Mouse (Mus musculus) spleen, adult 2 months (tissue): Measurements from ENCODE around the gene Nudt14. TPM values are rescaled to one million over a fixed set of nuclear protein-coding genes. Genes with fewer than 3 reads are reported as not detected.

Source experiments
- DNase-seq, 2 experiments: peaks; one replicate each; pipeline versions ENCODE4 v3.0.0 to v3.0.0-alpha.2; 2012 to 2021; ENCODE audit warnings: low spot score in 2 of 2, low read depth in 1 of 2
- H3K27ac ChIP-seq: fragments of 200-500 bp; 2 replicates; pipeline ENCODE4 v1.5.1; 2012; ENCODE audit warnings: low read length, inconsistent platforms; ENCODE audit not compliant: insufficient read depth
- H3K27me3 ChIP-seq: fragments of 200-500 bp; 2 replicates; pipeline ENCODE4 v1.6.1; 2012; ENCODE audit warnings: mild to moderate bottlenecking, moderate library complexity, low read length, inconsistent platforms; ENCODE audit not compliant: control insufficient read depth, insufficient read depth
- H3K36me3 ChIP-seq: fragments of 200-500 bp; 2 replicates; pipeline ENCODE4 v1.6.1; 2012; ENCODE audit warnings: mild to moderate bottlenecking, low read length, inconsistent platforms; ENCODE audit not compliant: control insufficient read depth, insufficient read depth
- H3K4me1 ChIP-seq: fragments of 200-500 bp; 2 replicates; pipeline ENCODE4 v1.6.1; 2011; ENCODE audit warnings: inconsistent platforms; ENCODE audit not compliant: control insufficient read depth, insufficient read depth, insufficient read length
- H3K4me3 ChIP-seq: fragments of 200-500 bp; 2 replicates; pipeline ENCODE4 v1.5.1; 2011; ENCODE audit warnings: mild to moderate bottlenecking, inconsistent platforms; ENCODE audit not compliant: insufficient read depth, insufficient read length; ENCODE audit errors: extremely low read depth
- CTCF ChIP-seq: fragments of 200-500 bp; IDR thresholded peaks from 2 replicates; pipeline ENCODE4 v1.5.1; 2011; ENCODE audit warnings: mild to moderate bottlenecking, inconsistent platforms; ENCODE audit not compliant: insufficient read depth, insufficient read length, insufficient replicate concordance; ENCODE audit errors: extremely low read depth
- POLR2A ChIP-seq: fragments of 200-500 bp; IDR thresholded peaks from 2 replicates; pipeline ENCODE4 v1.6.1; 2011; ENCODE audit warnings: low read depth, low read length, inconsistent platforms
- WGBS: fragments of 180-500 bp; shearing (Covaris S2); methylation state at CpG from one replicate; pipeline ENCODE4 v1.1.7; 2018; 5-methylcytosine and 5-hydroxymethylcytosine counted together
- polyA plus RNA-seq: library from polyadenylated mRNA; depleted of rRNA; stranded (reverse); fragments of >200 nt; gene quantifications from 2 replicates; pipeline ENCODE4 v1.2.3, GENCODE M21; 2012

Gene Nudt14
- polyA plus RNA-seq, 1 experiment = 25.4 TPM

DNA sequence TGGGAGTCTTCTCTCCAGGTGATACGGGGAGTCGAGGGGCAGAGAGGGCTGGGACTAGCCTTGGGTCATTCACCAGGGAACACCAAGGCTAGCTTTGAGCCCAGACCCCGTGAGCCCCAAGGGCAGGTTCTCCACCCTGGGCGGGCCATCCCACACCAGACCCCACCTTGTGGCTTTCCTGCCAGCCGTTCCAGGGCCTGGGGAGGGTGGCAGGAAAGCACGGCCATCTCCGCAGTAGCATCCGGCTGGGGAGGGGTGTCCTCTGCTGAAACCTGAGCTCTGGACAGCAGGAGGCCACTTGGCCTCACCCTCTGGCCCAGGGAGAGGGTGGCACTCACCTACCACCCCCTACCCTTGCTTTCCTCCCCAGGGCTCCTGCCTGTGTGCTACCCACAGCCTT lies 24.0 kb downstream of the Nudt14 start:
- Histone ChIP-seq H3K4me1 (peaks cover 7% of the 10 kb centered on the region; the same call in 1 of the 2 replicates), H3K36me3 (no peaks in the 10 kb centered on the region), H3K4me3 (no peak overlapping the region), H3K27me3 (no peaks in the 10 kb centered on the region), H3K27ac (no peak overlapping the region)
- DNase-seq = no peak
- TF ChIP-seq CTCF = no peak
- no peak for TF ChIP-seq POLR2A
- WGBS = 14% methylated on average over 8 of the region's 8 CpGs

DNA sequence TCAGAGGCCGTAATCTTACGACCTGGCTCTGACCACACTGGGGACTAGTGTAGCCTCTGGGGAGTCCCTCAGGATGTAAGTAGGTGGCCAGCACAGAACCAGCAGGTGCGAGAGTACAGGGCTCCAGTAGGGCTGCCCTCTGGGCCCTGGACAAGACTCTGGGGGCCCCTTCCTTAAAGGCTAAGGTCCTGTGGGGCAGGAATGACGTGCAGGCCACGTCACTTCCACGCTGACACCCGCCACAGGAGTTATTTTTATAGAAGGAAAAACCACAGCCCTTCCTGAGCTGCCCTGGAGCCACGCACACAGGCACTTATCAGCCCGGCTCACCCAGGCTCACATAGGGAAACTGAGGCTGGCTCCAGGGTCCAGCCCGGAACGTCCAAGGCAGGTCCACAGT lies 24.4 kb downstream of the Nudt14 start:
- H3K27me3 ChIP-seq = no peaks in the 10 kb centered on the region
- H3K4me1 ChIP-seq = peaks cover 7% of the 10 kb centered on the region; the same call in 1 of the 2 replicates
- no peak overlapping the region for H3K27ac ChIP-seq
- WGBS = 19% methylated on average over 11 of the region's 11 CpGs
- TF ChIP-seq CTCF (no peak), POLR2A (no peak)
- no peak overlapping the region for H3K4me3 ChIP-seq
- H3K36me3 ChIP-seq = no peaks in the 10 kb centered on the region
- DNase-seq = no peak

DNA sequence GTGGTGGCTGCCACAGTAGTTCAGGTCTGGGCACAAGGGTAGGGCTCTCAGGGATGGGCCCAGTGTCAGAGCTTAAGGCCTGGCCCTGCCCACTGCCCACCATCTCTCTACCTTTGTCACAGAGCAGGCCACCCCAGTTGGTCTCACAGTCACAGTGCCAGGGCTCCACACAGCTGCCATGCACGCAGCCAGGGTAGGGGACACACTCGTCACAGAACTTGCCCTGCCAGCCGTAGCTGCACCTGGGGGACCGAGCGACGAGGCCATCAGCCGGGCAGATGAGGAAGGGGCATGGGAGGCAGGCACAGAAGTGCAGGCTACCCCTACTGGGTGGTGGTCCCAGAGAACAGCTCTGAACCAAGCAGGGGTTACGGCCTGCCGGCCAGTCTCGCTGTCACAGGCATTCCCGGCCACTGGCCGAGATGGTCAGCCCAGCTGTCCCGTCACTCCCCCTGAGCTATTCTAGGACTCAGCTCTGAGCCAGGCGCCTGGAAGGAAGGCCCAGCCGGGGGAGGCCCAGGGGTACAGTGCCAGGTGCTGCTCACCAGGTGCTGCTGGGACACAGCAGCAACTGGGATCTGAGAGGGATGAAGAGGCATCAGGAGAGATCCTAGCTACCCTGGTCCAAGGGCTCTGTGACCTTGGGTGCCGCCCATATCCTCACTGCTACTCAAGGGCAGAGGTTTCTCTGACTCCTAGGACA lies 25.1 kb downstream of the Nudt14 start:
- 76% methylated on average over 16 of the region's 16 CpGs for WGBS
- Histone ChIP-seq H3K4me1 (peaks cover 7% of the 10 kb centered on the region; the same call in 1 of the 2 replicates), H3K4me3 (no peak overlapping the region), H3K27ac (no peak overlapping the region), H3K36me3 (no peaks in the 10 kb centered on the region), H3K27me3 (no peaks in the 10 kb centered on the region)
- no peak for DNase-seq
- no peak for TF ChIP-seq POLR2A
- no peak for TF ChIP-seq CTCF

DNA sequence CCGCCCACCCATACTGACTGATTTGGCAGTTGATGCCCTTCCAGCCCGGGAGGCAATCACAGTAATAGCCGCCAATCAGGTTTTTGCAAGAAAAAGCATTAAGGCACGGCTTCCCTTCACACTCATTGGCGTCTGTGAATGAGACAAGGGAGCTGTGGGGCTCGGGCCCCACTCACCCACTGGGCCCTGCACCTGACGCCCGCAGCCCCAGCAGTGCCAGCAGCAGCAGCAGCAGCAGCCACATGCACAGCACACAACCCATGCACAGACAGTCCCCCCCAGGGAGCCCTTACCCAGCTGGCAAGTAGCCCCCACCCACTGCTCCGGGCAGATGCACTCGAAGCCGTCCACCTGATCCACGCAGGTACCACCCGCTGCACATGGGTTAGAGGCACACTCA lies 26.3 kb downstream of the Nudt14 start:
- no peaks in the 10 kb centered on the region for H3K27me3 ChIP-seq
- TF ChIP-seq POLR2A (no peak), CTCF (no peak)
- no peak overlapping the region for H3K27ac ChIP-seq
- DNase-seq = no peak
- H3K36me3 ChIP-seq = no peaks in the 10 kb centered on the region
- H3K4me3 ChIP-seq = no peak overlapping the region
- 72% methylated on average over 13 of the region's 13 CpGs for WGBS
- peaks cover 7% of the 10 kb centered on the region; the same call in 1 of the 2 replicates for H3K4me1 ChIP-seq

DNA sequence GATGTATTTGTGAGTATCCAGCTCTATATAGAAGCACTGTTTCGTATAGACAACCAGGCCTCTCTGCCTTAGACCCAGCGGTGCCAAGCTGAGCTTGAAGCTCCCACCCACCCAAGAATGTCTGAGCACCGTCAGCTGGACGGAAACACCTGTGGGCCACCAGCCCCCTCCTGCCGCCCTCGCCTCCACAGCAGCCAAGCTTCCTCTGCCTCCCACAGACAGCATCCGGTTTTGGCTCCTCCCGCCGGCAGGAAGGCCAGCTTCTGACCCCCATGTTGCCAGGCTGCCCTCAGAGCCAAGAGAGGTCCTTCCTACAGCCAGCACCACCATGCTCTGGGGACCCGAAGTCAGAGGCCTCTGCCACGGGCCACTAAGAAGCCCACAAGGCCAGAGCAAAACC lies 27.4 kb downstream of the Nudt14 start:
- H3K36me3 ChIP-seq = no peaks in the 10 kb centered on the region
- no peaks in the 10 kb centered on the region for H3K27me3 ChIP-seq
- TF ChIP-seq CTCF = no peak
- TF ChIP-seq POLR2A = no peak
- peaks cover 7% of the 10 kb centered on the region; the same call in 1 of the 2 replicates for H3K4me1 ChIP-seq
- DNase-seq = no peak
- no peak overlapping the region for H3K4me3 ChIP-seq
- 23% methylated on average over 11 of the region's 11 CpGs for WGBS
- H3K27ac ChIP-seq = no peak overlapping the region

DNA sequence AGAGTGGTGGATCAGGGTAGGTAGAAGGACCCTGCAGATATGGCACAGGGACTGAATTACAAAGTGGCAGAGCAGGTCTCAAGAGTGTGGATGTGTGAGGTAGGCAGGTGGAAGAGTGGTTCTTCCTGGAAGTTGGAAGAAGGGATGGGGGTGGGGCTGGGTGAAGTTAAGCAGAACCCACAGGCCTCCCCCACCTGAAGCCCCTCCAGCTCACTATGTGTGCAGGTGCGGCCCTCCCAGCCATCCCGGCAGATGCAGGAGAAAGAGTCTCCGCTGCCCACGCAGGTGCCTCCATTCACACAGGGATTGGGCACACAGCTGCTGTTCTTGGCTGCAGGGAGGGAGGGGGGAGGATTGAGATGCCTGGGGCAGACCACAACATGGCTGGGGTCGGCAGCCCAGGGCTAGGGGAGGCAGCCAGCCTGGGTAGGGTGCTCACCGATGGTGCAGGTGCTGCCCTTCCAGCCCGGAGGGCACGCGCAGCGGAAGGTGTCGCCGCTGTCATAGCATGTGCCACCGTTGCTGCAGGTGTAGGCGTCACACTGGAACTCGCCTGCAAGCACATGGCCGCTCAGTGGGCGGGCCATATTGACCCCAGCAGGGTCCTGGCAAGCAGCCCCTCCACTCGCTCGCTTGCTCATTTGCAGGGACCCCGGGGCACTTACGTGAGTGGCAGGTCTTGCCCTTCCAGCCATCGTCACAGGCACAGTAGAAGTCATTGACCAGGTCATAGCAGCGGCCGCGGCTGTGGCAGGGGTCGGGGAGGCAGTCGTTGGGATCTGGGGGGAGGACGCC lies 28.8 kb downstream of the Nudt14 start:
- WGBS = 91% methylated on average over 28 of the region's 28 CpGs
- no peak for TF ChIP-seq POLR2A
- no peak for TF ChIP-seq CTCF
- Histone ChIP-seq H3K27me3 (no peaks in the 10 kb centered on the region), H3K27ac (no peak overlapping the region), H3K4me1 (peaks cover 7% of the 10 kb centered on the region; the same call in 1 of the 2 replicates), H3K4me3 (no peak overlapping the region), H3K36me3 (no peaks in the 10 kb centered on the region)
- no peak for DNase-seq

DNA sequence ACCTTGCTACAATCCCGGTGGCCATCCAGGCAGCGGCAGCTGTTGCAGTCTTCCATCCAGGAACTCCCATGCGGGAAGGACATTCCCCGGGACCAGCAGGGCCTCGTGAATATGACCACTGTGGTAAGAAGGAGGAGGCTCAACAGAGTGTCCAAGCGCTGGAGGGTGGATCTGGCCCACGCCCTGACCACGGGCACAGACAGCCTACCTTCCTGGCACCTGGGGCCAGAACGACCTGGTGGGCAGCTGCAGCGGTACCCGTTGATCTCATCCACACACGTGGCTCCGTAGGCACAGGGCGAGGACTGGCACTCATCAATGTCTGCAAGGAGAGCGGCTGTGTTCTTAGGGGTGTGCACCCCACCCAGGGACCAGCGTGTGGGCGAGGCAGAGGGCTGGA lies 30.2 kb downstream of the Nudt14 start:
- WGBS = 95% methylated on average over 17 of the region's 17 CpGs
- H3K4me3 ChIP-seq = no peak overlapping the region
- no peaks in the 10 kb centered on the region for H3K36me3 ChIP-seq
- H3K27ac ChIP-seq = no peak overlapping the region
- TF ChIP-seq CTCF = no peak
- TF ChIP-seq POLR2A = no peak
- DNase-seq = no peak
- H3K4me1 ChIP-seq = peaks cover 7% of the 10 kb centered on the region; the same call in 1 of the 2 replicates
- H3K27me3 ChIP-seq = no peaks in the 10 kb centered on the region
